Mouse (Mus musculus) spleen, adult 2 months (tissue): ENCODE measurements around the gene Syn2. TPM values are rescaled to one million over a fixed set of nuclear protein-coding genes. Genes with fewer than 3 reads are reported as not detected.

ENCODE experiments used
- DNase-seq, 2 experiments: peaks; one replicate each; pipeline versions ENCODE4 v3.0.0 to v3.0.0-alpha.2; 2012 to 2021; ENCODE audit warnings: low spot score in 2 of 2, low read depth in 1 of 2
- H3K27ac ChIP-seq: fragments of 200-500 bp; 2 replicates; pipeline ENCODE4 v1.5.1; 2012; ENCODE audit warnings: low read length, inconsistent platforms; ENCODE audit not compliant: insufficient read depth
- H3K27me3 ChIP-seq: fragments of 200-500 bp; 2 replicates; pipeline ENCODE4 v1.6.1; 2012; ENCODE audit warnings: mild to moderate bottlenecking, moderate library complexity, low read length, inconsistent platforms; ENCODE audit not compliant: control insufficient read depth, insufficient read depth
- H3K36me3 ChIP-seq: fragments of 200-500 bp; 2 replicates; pipeline ENCODE4 v1.6.1; 2012; ENCODE audit warnings: mild to moderate bottlenecking, low read length, inconsistent platforms; ENCODE audit not compliant: control insufficient read depth, insufficient read depth
- H3K4me1 ChIP-seq: fragments of 200-500 bp; 2 replicates; pipeline ENCODE4 v1.6.1; 2011; ENCODE audit warnings: inconsistent platforms; ENCODE audit not compliant: control insufficient read depth, insufficient read depth, insufficient read length
- H3K4me3 ChIP-seq: fragments of 200-500 bp; 2 replicates; pipeline ENCODE4 v1.5.1; 2011; ENCODE audit warnings: mild to moderate bottlenecking, inconsistent platforms; ENCODE audit not compliant: insufficient read depth, insufficient read length; ENCODE audit errors: extremely low read depth
- CTCF ChIP-seq: fragments of 200-500 bp; IDR thresholded peaks from 2 replicates; pipeline ENCODE4 v1.5.1; 2011; ENCODE audit warnings: mild to moderate bottlenecking, inconsistent platforms; ENCODE audit not compliant: insufficient read depth, insufficient read length, insufficient replicate concordance; ENCODE audit errors: extremely low read depth
- POLR2A ChIP-seq: fragments of 200-500 bp; IDR thresholded peaks from 2 replicates; pipeline ENCODE4 v1.6.1; 2011; ENCODE audit warnings: low read depth, low read length, inconsistent platforms
- WGBS: fragments of 180-500 bp; shearing (Covaris S2); methylation state at CpG from one replicate; pipeline ENCODE4 v1.1.7; 2018; 5-methylcytosine and 5-hydroxymethylcytosine counted together
- polyA plus RNA-seq: library from polyadenylated mRNA; depleted of rRNA; stranded (reverse); fragments of >200 nt; gene quantifications from 2 replicates; pipeline ENCODE4 v1.2.3, GENCODE M21; 2012

Syn2 gene
- polyA plus RNA-seq, 1 experiment: 0.44 TPM

DNA sequence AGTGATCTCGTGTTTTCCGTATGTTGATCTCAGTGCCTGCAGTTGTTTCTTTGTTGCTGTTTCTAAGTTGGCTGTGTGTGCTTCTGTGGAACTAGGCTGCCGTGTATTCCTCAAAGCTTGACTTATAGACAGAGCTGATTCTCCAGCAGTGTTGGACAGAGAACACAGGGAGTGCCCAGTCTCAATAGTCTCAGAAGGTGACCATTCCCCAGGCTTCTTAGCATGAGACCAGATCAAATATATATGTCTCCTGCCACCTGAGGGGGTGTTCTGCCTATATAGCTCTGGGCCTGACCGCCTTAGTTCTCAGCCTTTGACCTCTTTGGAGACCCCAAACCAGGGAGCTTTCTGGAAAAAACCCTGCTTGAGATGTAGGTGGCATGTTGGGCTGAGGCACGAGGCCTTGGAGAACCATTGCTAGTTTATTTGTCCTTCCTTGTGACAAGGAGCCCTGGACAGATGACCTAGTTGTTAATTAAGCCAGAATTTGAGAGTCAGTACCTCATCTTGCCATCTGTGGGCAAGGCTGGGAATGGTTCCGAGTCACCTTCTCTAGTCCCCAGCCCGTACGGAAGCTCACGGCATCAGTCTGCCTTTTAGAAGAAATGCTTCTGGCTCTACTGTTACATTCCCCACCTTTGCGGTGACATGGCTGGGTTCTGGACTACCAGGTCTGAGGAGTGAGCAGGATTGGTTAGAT, 140.6 kb downstream of the Syn2 start:
- Histone ChIP-seq H3K27me3 (no peaks in the 10 kb centered on the region), H3K4me1 (no peaks in the 10 kb centered on the region), H3K36me3 (no peaks in the 10 kb centered on the region), H3K4me3 (no peak overlapping the region), H3K27ac (no peak overlapping the region)
- no peak for TF ChIP-seq CTCF
- no peak for TF ChIP-seq POLR2A
- DNase-seq: no peak
- 94% methylated on average over 10 of the region's 10 CpGs for WGBS

DNA sequence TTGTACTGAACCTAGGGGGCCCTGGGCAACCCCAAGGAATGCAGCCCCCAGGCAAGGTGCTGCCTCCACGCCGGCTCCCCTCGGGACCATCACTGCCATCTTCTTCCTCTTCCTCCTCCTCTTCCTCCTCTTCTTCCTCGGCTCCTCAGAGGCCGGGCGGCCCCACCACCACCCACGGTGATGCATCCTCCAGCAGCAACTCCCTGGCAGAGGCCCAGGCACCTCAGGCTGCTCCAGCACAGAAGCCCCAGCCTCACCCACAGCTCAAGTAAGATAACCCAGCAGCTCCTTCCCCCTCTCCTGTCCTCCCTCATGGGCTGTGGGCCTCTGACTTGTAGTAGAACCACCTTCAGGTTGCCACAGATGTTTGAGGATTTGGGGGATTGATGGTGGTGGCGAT, 143.4 kb downstream of the Syn2 start:
- Histone ChIP-seq H3K4me3 (no peak overlapping the region), H3K36me3 (no peaks in the 10 kb centered on the region), H3K27me3 (no peaks in the 10 kb centered on the region), H3K4me1 (no peaks in the 10 kb centered on the region), H3K27ac (no peak overlapping the region)
- no peak for TF ChIP-seq POLR2A
- TF ChIP-seq CTCF: no peak
- 70% methylated on average over 8 of the region's 8 CpGs for WGBS
- no peak for DNase-seq

DNA sequence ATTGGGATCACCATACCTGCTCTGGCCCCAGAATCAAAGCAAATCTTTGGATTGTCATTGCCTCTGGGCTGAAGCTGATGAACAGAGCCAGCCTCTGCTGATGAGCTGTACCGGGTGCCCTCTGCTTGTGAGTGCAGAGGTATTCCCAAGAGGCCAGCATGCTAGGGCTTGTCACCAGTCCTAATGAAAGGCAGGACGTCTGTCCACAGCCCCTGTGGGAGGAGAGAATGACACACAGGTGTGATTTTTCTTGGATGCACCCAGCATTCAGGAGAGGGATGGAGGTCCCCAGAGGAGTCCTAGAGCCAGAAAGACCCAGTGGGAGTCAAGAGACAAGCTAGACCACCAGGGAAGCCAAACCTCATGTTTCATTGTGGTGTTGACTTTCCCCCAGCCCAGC, 144.9 kb downstream of the Syn2 start:
- 64% methylated on average over 2 of the region's 2 CpGs for WGBS
- no peak for DNase-seq
- no peaks in the 10 kb centered on the region for H3K27me3 ChIP-seq
- no peak overlapping the region for H3K27ac ChIP-seq
- no peaks in the 10 kb centered on the region for H3K4me1 ChIP-seq
- H3K4me3 ChIP-seq: no peak overlapping the region
- H3K36me3 ChIP-seq: no peaks in the 10 kb centered on the region
- no peak for TF ChIP-seq CTCF
- no peak for TF ChIP-seq POLR2A

DNA sequence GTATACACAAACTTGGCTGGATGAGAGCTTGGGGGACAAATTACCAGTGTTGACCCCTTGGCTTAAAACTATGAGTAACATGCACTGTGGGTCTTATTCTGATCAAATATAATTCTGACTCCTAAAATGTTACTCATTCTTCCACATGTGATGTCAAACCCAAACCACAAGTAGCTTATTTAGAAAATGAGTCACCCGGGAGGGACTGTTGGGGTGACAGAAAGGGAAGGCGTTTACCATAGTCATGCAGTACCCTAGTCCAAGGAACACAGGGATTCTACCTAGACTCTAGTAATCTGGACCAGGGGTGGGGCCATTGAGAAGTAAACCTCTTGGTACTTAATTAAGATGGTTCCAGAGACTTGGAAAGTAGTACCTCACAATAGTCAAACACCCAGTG, 149.5 kb downstream of the Syn2 start:
- H3K4me1 ChIP-seq: no peaks in the 10 kb centered on the region
- H3K36me3 ChIP-seq: no peaks in the 10 kb centered on the region
- H3K27me3 ChIP-seq: no peaks in the 10 kb centered on the region
- H3K4me3 ChIP-seq: no peak overlapping the region
- 61% methylated on average over 2 of the region's 2 CpGs for WGBS
- no peak for DNase-seq
- no peak for TF ChIP-seq CTCF
- TF ChIP-seq POLR2A: no peak
- H3K27ac ChIP-seq: no peak overlapping the region

DNA sequence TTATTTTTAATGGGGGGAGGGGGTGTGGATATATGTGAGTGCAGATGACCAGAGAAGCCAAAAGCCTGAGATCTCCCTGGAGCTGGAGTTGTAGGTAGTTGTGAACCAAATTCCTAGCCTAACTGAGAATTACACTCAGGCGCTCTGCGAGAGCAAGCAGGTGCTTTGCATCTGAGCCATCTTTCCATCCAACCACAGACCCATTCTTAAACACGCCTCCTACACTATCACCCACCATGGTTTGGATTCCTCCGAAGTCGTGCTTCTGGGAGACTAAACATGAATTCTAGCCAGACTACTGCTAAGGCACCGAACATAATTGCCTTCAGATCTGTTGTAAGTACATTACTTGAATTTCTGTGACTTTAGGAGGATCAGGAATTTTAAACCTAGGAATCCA, 151.7 kb downstream of the Syn2 start:
- H3K27me3 ChIP-seq: no peaks in the 10 kb centered on the region
- no peak overlapping the region for H3K27ac ChIP-seq
- no peak for TF ChIP-seq POLR2A
- no peak for TF ChIP-seq CTCF
- no peak for DNase-seq
- no peaks in the 10 kb centered on the region for H3K36me3 ChIP-seq
- 87% methylated on average over 6 of the region's 6 CpGs for WGBS
- no peaks in the 10 kb centered on the region for H3K4me1 ChIP-seq
- H3K4me3 ChIP-seq: no peak overlapping the region

DNA sequence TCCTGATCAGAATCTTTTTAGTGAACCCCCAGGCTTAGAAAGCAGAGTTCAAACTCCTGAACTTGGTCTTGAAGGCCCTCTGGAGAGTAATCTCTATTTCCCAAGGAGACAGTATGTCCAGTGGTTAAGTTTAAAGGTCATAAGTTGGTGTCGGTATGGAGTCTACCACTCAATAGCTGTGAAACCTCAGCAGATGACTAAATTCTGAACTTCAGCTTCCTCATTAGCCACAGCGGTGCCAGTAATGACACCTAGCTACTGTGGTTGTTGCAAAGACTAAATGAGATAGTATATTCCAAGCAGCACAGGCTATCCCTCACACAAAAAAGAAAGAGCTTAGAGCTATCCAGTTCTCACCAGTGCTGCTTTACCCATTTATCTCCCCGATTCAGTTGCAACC, 153.5 kb downstream of the Syn2 start:
- H3K36me3 ChIP-seq: no peaks in the 10 kb centered on the region
- no peak overlapping the region for H3K27ac ChIP-seq
- no peak overlapping the region for H3K4me3 ChIP-seq
- no peaks in the 10 kb centered on the region for H3K4me1 ChIP-seq
- H3K27me3 ChIP-seq: no peaks in the 10 kb centered on the region
- 81% methylated on average over 3 of the region's 3 CpGs for WGBS
- TF ChIP-seq CTCF: no peak
- no peak for TF ChIP-seq POLR2A
- DNase-seq: no peak

DNA sequence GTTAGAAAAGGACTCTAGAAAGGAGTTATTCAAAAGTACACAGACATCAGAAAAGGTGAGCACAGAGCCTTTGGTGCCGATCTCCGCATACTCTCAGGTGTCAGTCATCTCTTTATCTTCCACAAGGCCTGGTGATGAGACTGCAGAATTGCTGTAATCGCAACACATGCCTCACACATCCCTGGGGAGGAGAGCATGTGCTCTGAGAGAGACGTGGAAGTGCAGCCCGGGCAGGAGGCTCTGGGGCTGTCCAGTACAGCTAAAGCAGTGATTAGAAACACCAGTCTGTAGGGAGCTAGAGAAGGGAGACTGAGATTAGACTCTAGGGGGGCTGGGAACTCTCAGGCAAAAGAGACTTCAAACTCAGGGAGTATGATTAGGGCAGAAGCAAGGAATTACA, 155.9 kb downstream of the Syn2 start:
- no peak for DNase-seq
- Histone ChIP-seq H3K36me3 (no peaks in the 10 kb centered on the region), H3K27ac (no peak overlapping the region), H3K27me3 (no peaks in the 10 kb centered on the region), H3K4me1 (no peaks in the 10 kb centered on the region), H3K4me3 (no peak overlapping the region)
- TF ChIP-seq POLR2A (no peak), CTCF (no peak)
- WGBS: 85% methylated on average over 5 of the region's 5 CpGs

DNA sequence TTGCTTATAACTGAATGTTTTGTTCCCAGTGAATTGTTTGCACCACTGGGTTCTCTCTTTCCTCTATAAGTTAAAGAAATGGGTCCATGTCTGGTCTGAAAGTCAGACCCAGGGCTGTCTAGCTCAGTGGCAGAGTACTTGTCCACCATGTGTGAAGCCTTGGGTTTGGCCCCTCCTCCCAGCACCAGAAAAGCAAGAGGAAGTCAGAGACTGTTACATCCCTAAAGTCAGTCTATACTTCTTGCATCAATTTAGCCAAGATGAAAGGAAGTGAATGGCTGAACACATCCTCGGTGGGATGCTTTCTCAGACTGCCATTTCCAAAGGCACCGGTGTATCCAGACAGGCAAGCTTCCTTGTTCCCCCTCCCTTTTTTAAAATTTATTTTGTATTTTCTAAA, 156.4 kb downstream of the Syn2 start:
- no peak for DNase-seq
- Histone ChIP-seq H3K4me3 (no peak overlapping the region), H3K27ac (no peak overlapping the region), H3K36me3 (no peaks in the 10 kb centered on the region), H3K27me3 (no peaks in the 10 kb centered on the region), H3K4me1 (no peaks in the 10 kb centered on the region)
- 56% methylated on average over 2 of the region's 2 CpGs for WGBS
- TF ChIP-seq POLR2A (no peak), CTCF (no peak)
